Mouse (Mus musculus): ENCODE results near the gene Vpreb3. TPM values are rescaled to one million over a fixed set of nuclear protein-coding genes. Genes with fewer than 3 reads are reported as not detected.

The Vpreb3 gene
- polyA plus RNA-seq, 1 experiment from 2014 or later, result 1.6 TPM

- H3K27ac ChIP-seq, result no peak overlapping the region
- H3K4me3 ChIP-seq (replicated peaks; ENCODE audit: low read length), result no peak overlapping the region
- H3K4me1 ChIP-seq (replicated peaks; ENCODE audit: control insufficient read depth, insufficient read depth, low read length), result no peaks in the 10 kb centered on the region
- H3K9ac ChIP-seq, result no peak overlapping the region
- peaks cover 97% of the 10 kb centered on the region for H3K36me3 ChIP-seq (replicated peaks; ENCODE audit: control insufficient read depth, insufficient read depth)
- DNase-seq (ENCODE audit: low spot score) (no peak), ATAC-seq (ENCODE audit: low FRiP score) (no peak)
- no peaks in the 10 kb centered on the region for H3K27me3 ChIP-seq (ENCODE audit: control insufficient read depth, insufficient read depth, low read length)
- H3K4me2 ChIP-seq (replicated peaks), result no peak overlapping the region
- H3K9me3 ChIP-seq (ENCODE audit: control insufficient read depth, low read length), result no peaks in the 10 kb centered on the region
- WGBS, result 96% methylated on average over 4 of the region's 4 CpGs
These were observed 36.0 kb upstream of the Vpreb3 start for GRCm38 (mm10) chr10:75906882-75907281.

- Histone ChIP-seq H3K9ac (no peak overlapping the region), H3K36me3 (replicated peaks; ENCODE audit: control insufficient read depth, insufficient read depth) (peaks cover 89% of the 10 kb centered on the region), H3K4me2 (replicated peaks) (no peak overlapping the region), H3K9me3 (ENCODE audit: control insufficient read depth, low read length) (no peaks in the 10 kb centered on the region), H3K4me3 (replicated peaks; ENCODE audit: low read length) (no peak overlapping the region), H3K4me1 (replicated peaks; ENCODE audit: control insufficient read depth, insufficient read depth, low read length) (no peaks in the 10 kb centered on the region), H3K27ac (no peak overlapping the region), H3K27me3 (ENCODE audit: control insufficient read depth, insufficient read depth, low read length) (no peaks in the 10 kb centered on the region)
- ATAC-seq (ENCODE audit: low FRiP score), result no peak
- no peak for DNase-seq (ENCODE audit: low spot score)
- WGBS, result 85% methylated on average over 2 of the region's 2 CpGs
These were observed 32.2 kb upstream of the Vpreb3 start for GRCm38 (mm10) chr10:75910698-75911097.

- WGBS, result 80% methylated on average over 6 of the region's 6 CpGs
- no peak for ATAC-seq (ENCODE audit: low FRiP score)
- Histone ChIP-seq H3K4me3 (replicated peaks; ENCODE audit: low read length) (no peak overlapping the region), H3K9me3 (ENCODE audit: control insufficient read depth, low read length) (no peaks in the 10 kb centered on the region), H3K4me2 (replicated peaks) (no peak overlapping the region), H3K27me3 (ENCODE audit: control insufficient read depth, insufficient read depth, low read length) (no peaks in the 10 kb centered on the region), H3K9ac (no peak overlapping the region), H3K4me1 (replicated peaks; ENCODE audit: control insufficient read depth, insufficient read depth, low read length) (peaks cover under 1% of the 10 kb centered on the region; the same call in 1 of the 2 replicates), H3K36me3 (replicated peaks; ENCODE audit: control insufficient read depth, insufficient read depth) (peaks cover 87% of the 10 kb centered on the region), H3K27ac (no peak overlapping the region)
- DNase-seq (ENCODE audit: low spot score), result no peak
These were observed 29.8 kb upstream of the Vpreb3 start for GRCm38 (mm10) chr10:75913013-75913589.

- H3K4me3 ChIP-seq (replicated peaks; ENCODE audit: low read length), result no peak overlapping the region
- no peaks in the 10 kb centered on the region for H3K27me3 ChIP-seq (ENCODE audit: control insufficient read depth, insufficient read depth, low read length)
- H3K4me2 ChIP-seq (replicated peaks), result no peak overlapping the region
- DNase-seq (ENCODE audit: low spot score) (no peak), ATAC-seq (ENCODE audit: low FRiP score) (no peak)
- peaks cover 25% of the 10 kb centered on the region for H3K4me1 ChIP-seq (replicated peaks; ENCODE audit: control insufficient read depth, insufficient read depth, low read length)
- H3K9ac ChIP-seq, result no peak overlapping the region
- no peak overlapping the region for H3K27ac ChIP-seq
- 94% methylated on average over 7 of the region's 7 CpGs for WGBS
- H3K36me3 ChIP-seq (replicated peaks; ENCODE audit: control insufficient read depth, insufficient read depth), result peaks cover 73% of the 10 kb centered on the region
- no peaks in the 10 kb centered on the region for H3K9me3 ChIP-seq (ENCODE audit: control insufficient read depth, low read length)
These were observed 27.3 kb upstream of the Vpreb3 start for GRCm38 (mm10) chr10:75915557-75915956.

GRCm38 (mm10) chr10:75916840-75917239 lies 26.0 kb upstream of the Vpreb3 start:
- 80% methylated on average over 8 of the region's 8 CpGs for WGBS
- Histone ChIP-seq H3K9ac (no peak overlapping the region), H3K27ac (no peak overlapping the region), H3K4me3 (replicated peaks; ENCODE audit: low read length) (no peak overlapping the region), H3K9me3 (ENCODE audit: control insufficient read depth, low read length) (no peaks in the 10 kb centered on the region), H3K4me2 (replicated peaks) (no peak overlapping the region), H3K4me1 (replicated peaks; ENCODE audit: control insufficient read depth, insufficient read depth, low read length) (peaks cover 26% of the 10 kb centered on the region), H3K27me3 (ENCODE audit: control insufficient read depth, insufficient read depth, low read length) (no peaks in the 10 kb centered on the region), H3K36me3 (replicated peaks; ENCODE audit: control insufficient read depth, insufficient read depth) (peaks cover 61% of the 10 kb centered on the region)
- ATAC-seq (ENCODE audit: low FRiP score), result no peak
- DNase-seq (ENCODE audit: low spot score), result no peak

- Histone ChIP-seq H3K27ac (no peak overlapping the region), H3K9me3 (ENCODE audit: control insufficient read depth, low read length) (no peaks in the 10 kb centered on the region), H3K27me3 (ENCODE audit: control insufficient read depth, insufficient read depth, low read length) (no peaks in the 10 kb centered on the region), H3K4me3 (replicated peaks; ENCODE audit: low read length) (peak overlapping the region; percentile 7; the same call in 1 of the 2 replicates), H3K9ac (no peak overlapping the region), H3K4me1 (replicated peaks; ENCODE audit: control insufficient read depth, insufficient read depth, low read length) (peaks cover 38% of the 10 kb centered on the region), H3K36me3 (replicated peaks; ENCODE audit: control insufficient read depth, insufficient read depth) (peaks cover 44% of the 10 kb centered on the region), H3K4me2 (replicated peaks) (peak overlapping the region; percentile 73)
- DNase-seq (ENCODE audit: low spot score) (no peak), ATAC-seq (ENCODE audit: low FRiP score) (no peak)
- 76% methylated on average over 5 of the region's 5 CpGs for WGBS
These were observed 23.8 kb upstream of the Vpreb3 start for GRCm38 (mm10) chr10:75919026-75919425.

GRCm38 (mm10) chr10:75921026-75921725 lies 21.7 kb upstream of the Vpreb3 start, which contains the start of gene Smarcb1:
Gene Smarcb1, minus strand, starts transcription at chr10:75921617.
- H3K27me3 ChIP-seq (ENCODE audit: control insufficient read depth, insufficient read depth, low read length), result no peaks in the 10 kb centered on the region
- WGBS, result under 1% methylated on average over 76 of the region's 76 CpGs
- peak within 1 kb of the TSS; percentile 92 for H3K9ac ChIP-seq
- ATAC-seq (ENCODE audit: low FRiP score) (peak; percentile 89), DNase-seq (ENCODE audit: low spot score) (peak; percentile 98)
- H3K9me3 ChIP-seq (ENCODE audit: control insufficient read depth, low read length), result no peaks in the 10 kb centered on the region
- H3K27ac ChIP-seq, result peak within 1 kb of the TSS; percentile 97
- H3K36me3 ChIP-seq (replicated peaks; ENCODE audit: control insufficient read depth, insufficient read depth), result peaks cover 27% of the 10 kb centered on the region
- H3K4me1 ChIP-seq (replicated peaks; ENCODE audit: control insufficient read depth, insufficient read depth, low read length), result peaks cover 38% of the 10 kb centered on the region
- H3K4me2 ChIP-seq (replicated peaks), result peak within 1 kb of the TSS; percentile 73
- peak within 1 kb of the TSS; percentile 69 for H3K4me3 ChIP-seq (replicated peaks; ENCODE audit: low read length)

GRCm38 (mm10) chr10:75921726-75922560 lies 20.9 kb upstream of the Vpreb3 start:
- peak overlapping the region; percentile 69 for H3K4me3 ChIP-seq (replicated peaks; ENCODE audit: low read length)
- H3K27me3 ChIP-seq (ENCODE audit: control insufficient read depth, insufficient read depth, low read length), result no peaks in the 10 kb centered on the region
- peaks cover 19% of the 10 kb centered on the region for H3K36me3 ChIP-seq (replicated peaks; ENCODE audit: control insufficient read depth, insufficient read depth)
- ATAC-seq (ENCODE audit: low FRiP score) (peak; percentile 62), DNase-seq (ENCODE audit: low spot score) (peak; percentile 49)
- H3K9me3 ChIP-seq (ENCODE audit: control insufficient read depth, low read length), result no peaks in the 10 kb centered on the region
- 4% methylated on average over 22 of the region's 22 CpGs for WGBS
- H3K4me1 ChIP-seq (replicated peaks; ENCODE audit: control insufficient read depth, insufficient read depth, low read length), result peaks cover 38% of the 10 kb centered on the region
- peak overlapping the region; percentile 73 for H3K4me2 ChIP-seq (replicated peaks)
- H3K9ac ChIP-seq, result peak overlapping the region; percentile 92
- H3K27ac ChIP-seq, result peak overlapping the region; percentile 97

GRCm38 (mm10) chr10:75924324-75924723 lies 18.5 kb upstream of the Vpreb3 start:
- H3K4me3 ChIP-seq (replicated peaks; ENCODE audit: low read length), result no peak overlapping the region
- H3K36me3 ChIP-seq (replicated peaks; ENCODE audit: control insufficient read depth, insufficient read depth), result peaks cover 10% of the 10 kb centered on the region; the same call in 1 of the 2 replicates
- ATAC-seq (ENCODE audit: low FRiP score) (no peak), DNase-seq (ENCODE audit: low spot score) (no peak)
- no peaks in the 10 kb centered on the region for H3K27me3 ChIP-seq (ENCODE audit: control insufficient read depth, insufficient read depth, low read length)
- H3K27ac ChIP-seq, result no peak overlapping the region
- no peaks in the 10 kb centered on the region for H3K9me3 ChIP-seq (ENCODE audit: control insufficient read depth, low read length)
- H3K4me2 ChIP-seq (replicated peaks), result no peak overlapping the region
- WGBS, result 56% methylated on average over 2 of the region's 2 CpGs
- peaks cover 25% of the 10 kb centered on the region for H3K4me1 ChIP-seq (replicated peaks; ENCODE audit: control insufficient read depth, insufficient read depth, low read length)
- H3K9ac ChIP-seq, result no peak overlapping the region

All from hindbrain, embryonic 14.5 days (tissue).